Mouse (Mus musculus): Measurements from ENCODE around the gene Pmepa1.

DNA sequence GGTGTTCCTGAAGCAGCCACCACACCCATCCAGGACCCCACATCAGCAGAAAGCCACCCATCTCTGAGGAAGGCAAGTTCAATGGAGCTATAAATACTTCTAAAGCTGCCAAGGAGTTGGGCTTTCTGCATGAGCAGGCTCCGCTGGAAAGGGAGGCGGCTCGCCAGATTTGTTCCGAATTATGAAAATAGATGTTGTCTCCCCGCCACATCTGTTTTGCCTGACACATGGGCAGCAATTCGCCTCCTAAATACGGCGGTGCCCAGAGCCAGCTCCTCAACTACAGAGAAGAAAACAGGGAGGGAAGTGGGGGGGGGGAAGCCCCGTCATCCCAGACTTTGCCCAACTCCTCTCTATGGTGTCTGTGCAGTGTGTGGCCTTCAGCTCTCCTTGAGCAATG is 24.7 kb downstream of the Pmepa1 start:
- TF ChIP-seq CTCF (IDR thresholded peaks at IDR 0.05; ENCODE audit: insufficient read depth, low read depth, low read length) (no peak), POLR2A (IDR thresholded peaks at IDR 0.05; ENCODE audit: insufficient read depth, low read depth, low read length) (no peak)

Measured in olfactory bulb, adult 2 months (tissue).